Mouse (Mus musculus): ENCODE results near the gene Cox20. TPM values are rescaled to one million over a fixed set of nuclear protein-coding genes. Genes with fewer than 3 reads are reported as not detected.
A peak's percentile ranks its signal among the peaks of the same experiment; 100 is the strongest.
"Not testable (repeated sequence)": the region's sequence is repeated elsewhere in the genome, so short reads cannot be mapped to it uniquely, and the experiment has no call there.

The Cox20 gene
- polyA plus RNA-seq, 1 experiment from 2014 or later = 97.8 TPM

GRCm38 (mm10) chr1:178291716-178292115 is 27.2 kb upstream of the Cox20 start:
- no peaks in the 10 kb centered on the region for H3K27me3 ChIP-seq (replicated peaks; ENCODE audit: control insufficient read depth, insufficient read depth, low read length)
- no peak overlapping the region for H3K9ac ChIP-seq (ENCODE audit: low read depth, low read length)
- no peak overlapping the region for H3K27ac ChIP-seq (ENCODE audit: low read depth, low read length)
- H3K4me2 ChIP-seq (ENCODE audit: low read length) = no peak overlapping the region
- no peaks in the 10 kb centered on the region for H3K4me1 ChIP-seq (ENCODE audit: control insufficient read depth, insufficient read depth, low read depth, low read length)
- no peaks in the 10 kb centered on the region for H3K36me3 ChIP-seq (ENCODE audit: control insufficient read depth, insufficient read depth, low read length)
- no peaks in the 10 kb centered on the region for H3K9me3 ChIP-seq (ENCODE audit: control insufficient read depth, low read length)
- no peak overlapping the region for H3K4me3 ChIP-seq (ENCODE audit: low read length)
- WGBS = 88% methylated on average over 3 of the region's 3 CpGs
- no peak for ATAC-seq

GRCm38 (mm10) chr1:178294051-178294450 is 24.9 kb upstream of the Cox20 start:
- H3K27ac ChIP-seq (ENCODE audit: low read depth, low read length) = no peak overlapping the region
- H3K27me3 ChIP-seq (replicated peaks; ENCODE audit: control insufficient read depth, insufficient read depth, low read length) = no peaks in the 10 kb centered on the region
- H3K9me3 ChIP-seq (ENCODE audit: control insufficient read depth, low read length) = no peaks in the 10 kb centered on the region
- H3K9ac ChIP-seq (ENCODE audit: low read depth, low read length) = no peak overlapping the region
- 100% methylated on average over 1 of the region's 1 CpGs for WGBS
- H3K36me3 ChIP-seq (ENCODE audit: control insufficient read depth, insufficient read depth, low read length) = no peaks in the 10 kb centered on the region
- no peak for ATAC-seq
- no peaks in the 10 kb centered on the region for H3K4me1 ChIP-seq (ENCODE audit: control insufficient read depth, insufficient read depth, low read depth, low read length)
- H3K4me3 ChIP-seq (ENCODE audit: low read length) = no peak overlapping the region
- no peak overlapping the region for H3K4me2 ChIP-seq (ENCODE audit: low read length)

DNA sequence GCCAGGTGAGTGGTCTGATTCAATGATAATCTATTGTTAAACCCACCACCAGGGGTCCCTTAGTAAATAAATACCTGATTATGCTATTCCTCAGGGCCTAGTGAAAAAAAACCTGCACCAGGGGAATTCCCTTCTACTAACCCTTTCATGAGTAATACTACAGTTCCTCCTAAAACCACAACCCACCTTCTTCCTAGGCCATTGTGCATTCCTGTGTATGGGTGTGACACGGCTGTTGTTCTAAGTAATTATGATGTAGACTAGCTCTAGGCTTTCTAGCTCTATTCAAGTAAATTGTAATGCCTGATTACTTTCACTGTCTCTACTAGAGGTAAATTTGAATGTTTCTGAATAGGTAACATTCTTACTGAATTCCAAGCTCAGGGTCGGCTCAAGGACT is 17.7 kb upstream of the Cox20 start:
- H3K27me3 ChIP-seq (replicated peaks; ENCODE audit: control insufficient read depth, insufficient read depth, low read length); ATAC-seq; H3K4me2 ChIP-seq (ENCODE audit: low read length); H3K9ac ChIP-seq (ENCODE audit: low read depth, low read length); H3K36me3 ChIP-seq (ENCODE audit: control insufficient read depth, insufficient read depth, low read length); H3K4me1 ChIP-seq (ENCODE audit: control insufficient read depth, insufficient read depth, low read depth, low read length); H3K9me3 ChIP-seq (ENCODE audit: control insufficient read depth, low read length); H3K4me3 ChIP-seq (ENCODE audit: low read length); H3K27ac ChIP-seq (ENCODE audit: low read depth, low read length): not testable (repeated sequence)
- 97% methylated on average over 2 of the region's 2 CpGs for WGBS

DNA sequence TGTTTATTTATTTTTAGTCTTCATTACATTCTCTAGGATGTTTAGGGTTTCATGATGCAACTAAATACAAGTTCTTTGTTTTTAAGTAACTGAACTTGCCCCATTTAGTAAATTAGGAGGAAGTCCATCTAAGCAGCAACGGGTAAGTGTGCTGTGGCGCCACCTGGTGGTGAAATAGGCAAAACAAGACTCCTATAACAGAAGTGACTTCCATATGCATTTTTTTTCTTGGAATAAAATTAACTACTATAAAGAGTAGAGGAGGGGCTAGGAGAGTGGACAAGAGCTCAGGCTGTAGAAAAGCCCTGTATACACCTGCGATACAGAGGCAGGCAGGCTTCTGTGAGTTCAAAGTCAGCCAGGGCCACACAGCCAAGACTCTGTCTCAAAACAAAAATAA is 15.5 kb upstream of the Cox20 start:
- no peak overlapping the region for H3K4me3 ChIP-seq (ENCODE audit: low read length)
- no peaks in the 10 kb centered on the region for H3K9me3 ChIP-seq (ENCODE audit: control insufficient read depth, low read length)
- ATAC-seq = no peak
- H3K27ac ChIP-seq (ENCODE audit: low read depth, low read length) = no peak overlapping the region
- no peaks in the 10 kb centered on the region for H3K27me3 ChIP-seq (replicated peaks; ENCODE audit: control insufficient read depth, insufficient read depth, low read length)
- no peaks in the 10 kb centered on the region for H3K36me3 ChIP-seq (ENCODE audit: control insufficient read depth, insufficient read depth, low read length)
- no peak overlapping the region for H3K4me2 ChIP-seq (ENCODE audit: low read length)
- H3K4me1 ChIP-seq (ENCODE audit: control insufficient read depth, insufficient read depth, low read depth, low read length) = no peaks in the 10 kb centered on the region
- WGBS = 24% methylated on average over 3 of the region's 3 CpGs
- no peak overlapping the region for H3K9ac ChIP-seq (ENCODE audit: low read depth, low read length)

GRCm38 (mm10) chr1:178309487-178309886 is 9.4 kb upstream of the Cox20 start:
- no peak for ATAC-seq
- Histone ChIP-seq H3K27ac (ENCODE audit: low read depth, low read length) (no peak overlapping the region), H3K9ac (ENCODE audit: low read depth, low read length) (no peak overlapping the region), H3K27me3 (replicated peaks; ENCODE audit: control insufficient read depth, insufficient read depth, low read length) (no peaks in the 10 kb centered on the region), H3K36me3 (ENCODE audit: control insufficient read depth, insufficient read depth, low read length) (no peaks in the 10 kb centered on the region), H3K9me3 (ENCODE audit: control insufficient read depth, low read length) (no peaks in the 10 kb centered on the region), H3K4me3 (ENCODE audit: low read length) (no peak overlapping the region), H3K4me2 (ENCODE audit: low read length) (no peak overlapping the region), H3K4me1 (ENCODE audit: control insufficient read depth, insufficient read depth, low read depth, low read length) (no peaks in the 10 kb centered on the region)
- WGBS = 68% methylated on average over 2 of the region's 2 CpGs

GRCm38 (mm10) chr1:178310128-178310527 is 8.8 kb upstream of the Cox20 start:
- Histone ChIP-seq H3K9ac (ENCODE audit: low read depth, low read length) (no peak overlapping the region), H3K4me3 (ENCODE audit: low read length) (no peak overlapping the region), H3K4me2 (ENCODE audit: low read length) (no peak overlapping the region), H3K9me3 (ENCODE audit: control insufficient read depth, low read length) (no peaks in the 10 kb centered on the region), H3K4me1 (ENCODE audit: control insufficient read depth, insufficient read depth, low read depth, low read length) (no peaks in the 10 kb centered on the region), H3K27ac (ENCODE audit: low read depth, low read length) (no peak overlapping the region), H3K36me3 (ENCODE audit: control insufficient read depth, insufficient read depth, low read length) (no peaks in the 10 kb centered on the region), H3K27me3 (replicated peaks; ENCODE audit: control insufficient read depth, insufficient read depth, low read length) (no peaks in the 10 kb centered on the region)
- no peak for ATAC-seq
- WGBS = 71% methylated on average over 1 of the region's 1 CpGs

GRCm38 (mm10) chr1:178313039-178313597 is 5.8 kb upstream of the Cox20 start:
- Histone ChIP-seq H3K9me3 (ENCODE audit: control insufficient read depth, low read length) (no peaks in the 10 kb centered on the region), H3K4me3 (ENCODE audit: low read length) (no peak overlapping the region), H3K4me1 (ENCODE audit: control insufficient read depth, insufficient read depth, low read depth, low read length) (no peaks in the 10 kb centered on the region), H3K27me3 (replicated peaks; ENCODE audit: control insufficient read depth, insufficient read depth, low read length) (no peaks in the 10 kb centered on the region), H3K36me3 (ENCODE audit: control insufficient read depth, insufficient read depth, low read length) (no peaks in the 10 kb centered on the region), H3K9ac (ENCODE audit: low read depth, low read length) (no peak overlapping the region), H3K4me2 (ENCODE audit: low read length) (no peak overlapping the region), H3K27ac (ENCODE audit: low read depth, low read length) (no peak overlapping the region)
- 93% methylated on average over 1 of the region's 1 CpGs for WGBS
- ATAC-seq = no peak

GRCm38 (mm10) chr1:178314236-178314635 is 4.7 kb upstream of the Cox20 start:
- no peak for ATAC-seq
- no peaks in the 10 kb centered on the region for H3K4me1 ChIP-seq (ENCODE audit: control insufficient read depth, insufficient read depth, low read depth, low read length)
- H3K27ac ChIP-seq (ENCODE audit: low read depth, low read length) = no peak overlapping the region
- no peak overlapping the region for H3K9ac ChIP-seq (ENCODE audit: low read depth, low read length)
- no peak overlapping the region for H3K4me3 ChIP-seq (ENCODE audit: low read length)
- WGBS = 97% methylated on average over 2 of the region's 2 CpGs
- no peaks in the 10 kb centered on the region for H3K27me3 ChIP-seq (replicated peaks; ENCODE audit: control insufficient read depth, insufficient read depth, low read length)
- no peak overlapping the region for H3K4me2 ChIP-seq (ENCODE audit: low read length)
- H3K9me3 ChIP-seq (ENCODE audit: control insufficient read depth, low read length) = no peaks in the 10 kb centered on the region
- H3K36me3 ChIP-seq (ENCODE audit: control insufficient read depth, insufficient read depth, low read length) = no peaks in the 10 kb centered on the region

- H3K27ac ChIP-seq (ENCODE audit: low read depth, low read length) = peak overlapping the region; percentile 100
- peak overlapping the region; percentile 70 for H3K4me3 ChIP-seq (ENCODE audit: low read length)
- peaks cover 20% of the 10 kb centered on the region for H3K4me1 ChIP-seq (ENCODE audit: control insufficient read depth, insufficient read depth, low read depth, low read length)
- H3K27me3 ChIP-seq (replicated peaks; ENCODE audit: control insufficient read depth, insufficient read depth, low read length) = no peaks in the 10 kb centered on the region
- 30% methylated on average over 10 of the region's 10 CpGs for WGBS
- ATAC-seq = no peak
- peak overlapping the region; percentile 83 for H3K9ac ChIP-seq (ENCODE audit: low read depth, low read length)
- H3K36me3 ChIP-seq (ENCODE audit: control insufficient read depth, insufficient read depth, low read length) = peaks cover 6% of the 10 kb centered on the region; the same call in 1 of the 2 replicates
- peak overlapping the region; percentile 85 for H3K4me2 ChIP-seq (ENCODE audit: low read length)
- H3K9me3 ChIP-seq (ENCODE audit: control insufficient read depth, low read length) = no peaks in the 10 kb centered on the region
These were observed 1.5 kb upstream of the Cox20 start for GRCm38 (mm10) chr1:178317275-178318001.
